Mouse (Mus musculus) splenic B cell, adult 2 months (primary cell): ENCODE results near the gene Fbxl14.
"Not testable (repeated sequence)": the region's sequence is repeated elsewhere in the genome, so short reads cannot be mapped to it uniquely, and the experiment has no call there.

Experiments used
- DNase-seq: peaks from one replicate; pipeline ENCODE4 v3.0.0-alpha.2; 2011; ENCODE audit warnings: low read depth, low spot score
- H3K27me3 ChIP-seq: 2 replicates; pipeline ENCODE4 v1.6.1; 2012; ENCODE audit warnings: mild to moderate bottlenecking, low read length, moderate library complexity, mixed read lengths; ENCODE audit not compliant: control insufficient read depth, poor library complexity, insufficient read depth, severe bottlenecking
- H3K36me3 ChIP-seq: 2 replicates; pipeline ENCODE4 v1.6.1; 2012; ENCODE audit warnings: mild to moderate bottlenecking, low read length, moderate library complexity, mixed read lengths; ENCODE audit not compliant: control insufficient read depth, poor library complexity, insufficient read depth, severe bottlenecking

Gene Fbxl14

DNA sequence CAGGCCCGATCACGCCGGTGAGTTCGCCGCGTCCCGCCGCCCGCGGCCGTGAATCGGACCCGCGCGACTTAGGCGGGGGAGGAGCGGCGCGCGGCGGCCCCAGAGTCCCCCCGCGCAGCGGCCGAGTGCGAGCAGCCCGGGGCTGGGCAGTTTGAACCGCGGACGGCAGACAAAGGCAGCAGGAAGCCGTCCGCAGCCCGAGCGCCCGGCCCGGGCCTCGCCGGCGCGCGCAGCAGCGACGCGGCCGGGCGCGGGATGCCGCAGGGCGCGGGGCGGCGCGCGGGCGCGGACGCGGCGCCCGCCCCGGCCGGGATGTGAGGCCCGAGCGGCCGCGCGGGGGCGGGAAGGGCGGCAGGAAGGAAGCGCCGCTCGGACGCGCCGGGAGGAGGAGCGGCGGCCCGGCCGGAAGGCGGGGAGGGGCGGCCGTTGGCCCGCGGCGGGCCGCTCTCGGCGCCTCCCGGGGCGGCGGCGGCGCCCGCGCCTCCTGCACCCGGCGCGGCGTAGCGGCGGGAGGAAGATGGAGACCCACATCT, at the start of gene Fbxl14:
TSS of gene Fbxl14 (plus strand) at position 326 of the 533 bp plus-strand sequence.
- Histone ChIP-seq H3K27me3 (no peaks in the 10 kb centered on the region), H3K36me3 (no peaks in the 10 kb centered on the region)
- DNase-seq, result peak; percentile 77

DNA sequence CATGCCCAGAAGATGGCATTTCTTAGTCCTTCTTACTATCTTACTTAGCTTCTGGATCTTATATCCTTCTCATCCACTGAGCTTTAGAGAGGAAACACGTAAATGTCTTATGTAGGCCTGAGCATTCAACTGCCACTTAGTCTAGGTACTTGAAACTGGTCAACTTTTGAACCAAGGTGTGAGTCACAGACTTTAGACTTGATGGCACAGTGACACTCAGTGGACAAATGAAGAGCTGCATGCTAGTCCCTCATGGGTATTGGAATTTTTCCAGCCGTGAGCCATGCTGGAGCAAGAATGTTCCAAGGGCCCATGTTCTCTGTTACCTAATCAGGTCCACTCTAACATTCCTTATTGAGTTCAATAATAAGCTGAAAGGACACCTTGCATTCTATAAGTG, 49.0 kb upstream of the Fbxl14 start:
- Histone ChIP-seq H3K27me3 (no peaks in the 10 kb centered on the region), H3K36me3 (no peaks in the 10 kb centered on the region)
- DNase-seq, result peak; percentile 52

DNA sequence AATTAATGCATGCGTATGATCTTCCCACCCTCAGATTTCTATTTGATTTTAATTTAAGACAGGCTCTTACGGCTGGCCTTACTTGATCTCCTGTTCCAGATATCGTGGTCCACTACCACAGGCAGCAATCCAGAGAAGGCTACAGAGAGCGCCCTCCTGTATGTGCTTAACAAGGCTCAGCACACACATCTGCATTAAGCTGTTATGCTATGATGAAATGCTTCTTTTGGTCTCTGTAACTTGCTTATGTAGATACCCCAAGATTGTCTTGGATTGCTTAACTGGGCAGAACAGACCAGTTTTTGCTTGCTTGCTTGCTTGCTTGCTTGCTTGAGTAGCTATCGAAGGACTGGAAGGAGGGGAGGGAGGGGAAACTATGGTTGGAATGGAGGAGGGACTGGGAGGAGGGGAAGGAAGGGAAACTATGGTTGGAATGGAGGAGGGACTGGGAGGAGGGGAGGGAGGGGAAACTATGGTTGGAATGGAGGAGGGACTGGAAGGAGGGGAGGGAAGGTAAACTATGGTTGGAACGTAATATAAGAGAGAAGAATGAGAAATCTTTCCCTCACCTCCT, 47.6 kb upstream of the Fbxl14 start:
- no peak for DNase-seq
- Histone ChIP-seq H3K27me3 (no peaks in the 10 kb centered on the region), H3K36me3 (no peaks in the 10 kb centered on the region)

DNA sequence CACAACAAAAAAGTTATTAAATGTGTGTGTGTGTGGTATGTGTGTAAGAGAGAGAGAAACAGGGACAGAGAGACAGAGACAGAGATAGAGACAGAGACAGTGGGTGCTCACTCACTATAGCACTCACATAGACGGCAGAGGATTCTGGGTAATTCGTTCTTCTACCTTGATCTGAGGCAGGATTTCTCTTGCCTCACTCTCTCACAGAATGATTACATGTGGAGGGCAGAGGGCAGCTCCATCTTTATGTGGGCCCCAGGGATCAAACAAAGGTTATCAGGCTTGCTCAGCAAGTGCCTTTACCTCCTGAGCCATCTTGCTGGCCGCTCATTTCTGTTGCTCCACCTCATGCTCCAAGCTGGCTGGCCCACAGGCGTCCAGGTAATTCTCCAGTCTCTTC, 45.1 kb upstream of the Fbxl14 start:
- Histone ChIP-seq H3K36me3 (no peaks in the 10 kb centered on the region), H3K27me3 (no peaks in the 10 kb centered on the region)
- no peak for DNase-seq

DNA sequence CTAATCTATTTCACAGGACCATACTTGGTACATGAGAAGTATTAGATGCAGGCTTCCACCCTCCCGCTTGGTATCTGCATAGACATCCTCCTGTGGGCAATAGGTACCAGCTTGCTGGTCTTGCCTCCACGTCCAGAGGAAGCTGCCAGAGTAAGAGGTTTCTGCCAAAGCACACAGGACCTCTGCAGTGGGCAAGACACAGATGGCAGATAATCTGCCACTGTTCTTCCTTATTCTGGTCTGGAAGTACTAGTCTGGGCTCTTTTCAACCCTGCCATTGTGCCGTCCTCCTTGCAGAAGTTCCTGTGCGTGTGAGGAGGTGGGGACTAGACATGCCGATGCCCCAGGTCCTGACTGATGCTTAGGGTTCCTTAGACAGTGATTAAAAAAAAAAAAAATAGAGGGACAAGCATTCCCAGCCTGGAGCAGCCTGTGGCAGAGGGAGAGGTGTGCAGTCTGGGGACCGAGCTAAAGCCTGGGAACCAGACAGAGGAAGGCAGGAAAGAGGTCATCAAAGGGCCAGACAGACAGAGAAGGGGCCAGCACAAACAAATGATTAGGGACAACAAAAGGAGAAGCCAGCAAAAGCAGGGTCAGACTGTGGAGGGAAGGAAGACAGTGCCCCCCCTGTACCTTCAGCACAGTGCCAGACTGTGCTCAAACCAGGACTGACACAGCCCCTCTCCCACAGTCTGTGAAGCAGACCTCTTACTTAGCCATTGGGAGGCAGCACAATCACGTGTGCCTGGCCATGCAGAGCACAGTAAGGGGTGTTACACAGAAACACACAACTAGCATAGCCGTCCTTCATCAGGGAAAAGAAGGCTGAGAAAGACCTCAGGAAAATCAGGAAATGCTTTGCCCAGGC, 41.3 kb upstream of the Fbxl14 start:
- no peak for DNase-seq
- H3K27me3 ChIP-seq, result no peaks in the 10 kb centered on the region
- no peaks in the 10 kb centered on the region for H3K36me3 ChIP-seq

DNA sequence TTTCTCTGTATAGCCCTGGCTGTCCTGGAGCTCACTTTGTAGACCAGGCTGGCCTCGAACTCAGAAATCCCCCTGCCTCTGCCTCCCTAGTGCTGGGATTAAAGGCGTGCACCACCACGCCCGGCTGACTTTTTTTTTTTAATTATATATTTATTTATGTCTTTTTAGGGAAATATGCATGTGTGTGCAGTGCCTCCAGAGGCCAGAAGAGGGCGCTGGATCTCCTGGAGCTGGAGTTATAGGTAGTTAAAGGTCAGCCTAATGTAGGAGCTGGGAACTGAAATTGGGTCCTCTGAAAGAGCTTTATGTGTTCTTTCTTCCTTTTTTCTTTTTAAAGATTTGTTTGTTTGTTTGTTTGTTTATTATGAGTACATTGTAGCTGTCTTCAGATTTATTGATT, 36.7 kb upstream of the Fbxl14 start:
- DNase-seq, result peak; percentile 40
- H3K27me3 ChIP-seq, H3K36me3 ChIP-seq: not testable (repeated sequence)

DNA sequence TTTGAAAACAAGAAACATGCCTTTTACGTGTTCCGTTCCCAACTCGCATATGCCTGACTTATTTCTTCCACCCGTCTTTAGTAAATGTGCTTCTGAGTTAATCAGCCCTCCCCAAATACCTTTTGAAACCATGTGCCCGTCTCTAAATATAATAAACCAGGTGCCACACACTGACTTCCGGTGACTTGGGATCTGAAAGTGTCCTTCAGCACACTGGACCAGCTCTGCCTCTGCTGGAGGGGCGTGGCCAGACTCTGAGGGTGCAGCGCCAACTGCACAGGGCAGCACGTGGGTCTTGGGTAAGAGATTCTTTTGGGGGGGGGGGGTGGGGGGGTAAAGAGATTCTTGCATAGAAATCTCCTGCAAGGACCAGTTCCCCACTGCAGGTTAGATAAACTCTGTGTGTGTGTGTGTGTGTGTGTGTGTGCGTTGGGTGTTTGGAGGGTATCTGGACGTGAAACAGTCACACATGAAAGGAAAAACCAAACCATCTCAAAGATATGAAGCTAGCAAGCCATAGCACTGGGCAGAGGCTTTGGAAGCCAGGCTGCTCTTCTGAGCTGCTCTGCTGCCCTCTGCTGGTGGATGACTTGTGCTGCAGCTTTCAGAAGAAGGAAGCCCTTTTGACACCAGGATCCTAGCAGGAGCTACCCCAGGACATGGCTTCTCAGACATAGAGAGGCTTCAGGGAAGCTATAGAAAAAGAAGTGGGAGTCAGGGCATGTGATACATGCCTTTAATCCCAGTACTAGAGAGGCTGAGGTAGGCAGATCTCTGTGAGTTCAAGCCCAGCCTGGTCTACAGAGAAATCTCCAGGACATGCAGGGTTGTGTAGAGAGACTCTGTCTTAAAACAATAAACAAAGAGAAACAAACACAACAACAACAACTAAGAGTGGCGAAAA, 35.5 kb upstream of the Fbxl14 start:
- no peaks in the 10 kb centered on the region for H3K27me3 ChIP-seq
- no peaks in the 10 kb centered on the region for H3K36me3 ChIP-seq
- peak; percentile 92 for DNase-seq

DNA sequence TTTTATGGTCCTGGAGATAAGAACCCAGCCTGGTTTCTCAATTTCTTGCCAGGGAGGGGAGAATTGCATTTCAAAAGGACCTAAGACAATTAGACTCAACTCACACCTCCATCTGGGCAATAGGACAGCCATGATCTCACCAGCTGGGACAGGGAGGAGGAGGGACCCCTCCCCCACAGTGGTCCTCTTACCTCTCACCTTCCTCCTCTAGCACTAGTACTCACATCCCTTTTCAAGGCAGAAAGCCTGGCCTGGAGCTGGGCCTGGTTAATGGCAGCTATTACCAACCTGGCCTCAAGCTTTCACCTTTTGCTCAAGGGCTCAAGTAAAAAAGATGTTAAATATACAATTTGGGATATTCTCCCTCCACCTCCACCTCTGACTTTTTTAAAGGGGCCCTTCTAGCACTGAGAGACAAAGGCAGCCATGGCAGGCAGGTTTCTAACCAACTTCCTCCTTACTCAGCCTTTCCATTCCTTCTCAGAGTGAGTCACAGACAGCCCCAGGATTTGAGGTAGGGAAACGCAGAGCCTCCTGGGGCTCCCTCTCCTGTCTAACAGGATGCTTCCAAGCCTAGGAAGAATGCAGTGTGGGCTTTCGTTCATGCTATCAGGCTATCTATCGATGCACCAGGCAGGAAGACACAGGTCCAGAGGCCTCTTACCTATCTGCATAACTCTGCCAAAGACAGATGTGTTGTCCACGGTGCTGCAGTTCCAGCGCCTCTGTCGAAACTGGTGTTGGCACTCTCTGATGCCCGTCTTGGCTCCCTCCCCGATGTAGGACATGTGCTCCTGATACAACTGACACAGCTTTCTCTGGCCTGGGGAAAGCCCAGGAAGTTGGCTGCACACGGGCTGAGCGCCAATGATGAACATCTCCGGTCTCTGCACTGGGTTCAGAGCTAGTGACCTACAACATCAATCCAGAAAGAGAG, 33.5 kb upstream of the Fbxl14 start:
- no peaks in the 10 kb centered on the region for H3K27me3 ChIP-seq
- no peak for DNase-seq
- H3K36me3 ChIP-seq, result no peaks in the 10 kb centered on the region

DNA sequence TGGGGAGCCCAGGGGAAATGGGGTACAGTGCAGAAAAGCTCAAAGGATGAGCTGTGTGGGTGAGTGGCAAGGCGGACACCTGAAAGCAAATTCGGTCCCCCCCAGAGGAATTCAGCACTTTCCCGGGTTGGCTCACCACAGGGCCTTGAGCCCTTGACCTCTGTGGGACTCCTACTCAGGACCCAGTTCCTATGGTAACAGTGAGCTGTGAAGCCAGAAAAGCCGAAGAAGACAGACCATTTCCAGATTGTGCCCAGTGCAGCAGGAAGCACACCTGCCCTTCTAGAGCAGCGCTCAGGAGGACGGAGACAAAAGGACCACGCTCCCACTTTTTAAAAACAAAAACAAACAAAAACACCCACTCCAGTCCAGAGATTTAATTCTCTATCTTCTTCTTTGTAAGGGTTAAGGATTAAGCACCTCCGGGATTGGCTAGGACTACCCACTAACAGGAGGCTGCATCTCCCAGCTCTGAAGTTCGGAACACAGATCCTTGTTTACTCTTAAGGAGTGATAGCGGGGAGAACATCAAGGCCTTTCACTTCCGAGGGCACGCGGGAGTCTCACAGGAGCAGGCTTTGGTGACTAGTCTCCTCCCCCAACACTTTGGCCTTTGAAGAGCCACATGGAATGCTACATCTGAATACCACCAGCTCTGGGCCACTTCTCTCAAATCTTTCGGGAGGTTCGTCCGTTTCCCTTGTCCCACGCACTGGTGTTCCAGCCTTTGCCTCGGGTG, 31.0 kb upstream of the Fbxl14 start:
- H3K27me3 ChIP-seq, result no peaks in the 10 kb centered on the region
- no peak for DNase-seq
- H3K36me3 ChIP-seq, result no peaks in the 10 kb centered on the region

DNA sequence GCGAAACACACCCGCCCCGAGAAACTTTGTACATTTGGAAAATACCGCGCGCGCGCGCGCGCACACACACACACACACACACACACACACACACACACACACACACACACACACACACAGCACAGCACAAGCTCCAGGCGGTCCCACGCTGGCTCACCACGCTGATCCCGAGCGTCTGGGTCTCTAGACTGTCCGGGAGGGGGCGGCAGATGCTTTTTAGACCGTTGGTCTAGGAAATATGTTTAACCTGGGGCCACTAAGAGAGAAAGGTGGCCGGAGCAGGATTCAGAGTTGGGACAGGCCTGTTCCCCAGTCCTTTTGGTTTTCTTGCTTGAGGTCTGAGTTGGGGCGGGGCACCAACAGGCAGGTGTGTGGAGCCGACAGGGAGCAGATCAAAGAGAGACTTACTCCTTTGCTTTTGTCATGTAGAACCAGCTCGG, 30.4 kb upstream of the Fbxl14 start:
- H3K27me3 ChIP-seq, result no peaks in the 10 kb centered on the region
- no peaks in the 10 kb centered on the region for H3K36me3 ChIP-seq
- peak; percentile 34 for DNase-seq

DNA sequence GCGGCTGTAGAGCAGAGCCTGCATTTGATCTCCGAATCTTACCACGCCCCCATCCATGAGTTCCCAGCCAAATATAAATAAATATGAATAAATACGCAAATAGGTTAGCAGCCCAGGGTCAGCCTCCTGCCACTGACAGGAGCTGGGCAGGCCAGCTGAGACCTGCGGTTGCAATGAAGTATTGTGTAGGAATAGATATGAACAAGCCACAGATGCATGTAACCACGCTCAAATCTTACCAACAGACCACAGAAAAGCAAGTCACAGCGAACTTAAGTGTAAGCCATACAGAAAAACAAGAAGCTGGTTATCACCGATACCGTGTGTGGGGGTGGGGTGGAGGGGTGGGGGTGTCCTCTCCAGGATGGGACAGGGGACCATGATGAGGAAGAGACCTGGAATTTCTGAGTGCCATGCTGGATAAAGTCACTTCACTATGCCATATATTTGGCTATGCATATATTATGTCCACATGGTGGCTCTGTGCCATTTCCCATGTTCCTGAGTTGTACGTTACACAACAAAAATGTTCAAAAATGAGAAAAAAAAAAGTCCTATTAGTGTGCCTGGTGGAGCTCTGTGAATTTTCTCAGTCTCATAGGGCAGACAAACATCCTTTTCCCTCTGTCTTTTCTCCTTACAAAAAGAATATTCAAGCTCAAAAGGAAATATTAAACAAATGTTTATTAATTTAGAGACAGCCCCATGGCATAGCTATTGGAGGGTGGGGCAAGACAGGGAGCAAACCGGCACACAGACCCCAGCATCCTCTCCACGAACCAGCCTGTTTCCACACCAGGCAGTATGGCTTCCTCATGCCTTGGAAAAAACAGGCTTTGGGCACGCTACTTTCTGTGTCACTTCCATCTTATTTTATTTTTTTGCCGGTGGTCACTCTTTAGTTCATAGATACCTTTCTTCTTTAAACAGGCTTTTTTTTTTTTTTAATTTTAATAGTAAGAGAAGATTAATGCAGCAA, 28.2 kb upstream of the Fbxl14 start:
- Histone ChIP-seq H3K36me3 (no peaks in the 10 kb centered on the region), H3K27me3 (no peaks in the 10 kb centered on the region)
- no peak for DNase-seq

DNA sequence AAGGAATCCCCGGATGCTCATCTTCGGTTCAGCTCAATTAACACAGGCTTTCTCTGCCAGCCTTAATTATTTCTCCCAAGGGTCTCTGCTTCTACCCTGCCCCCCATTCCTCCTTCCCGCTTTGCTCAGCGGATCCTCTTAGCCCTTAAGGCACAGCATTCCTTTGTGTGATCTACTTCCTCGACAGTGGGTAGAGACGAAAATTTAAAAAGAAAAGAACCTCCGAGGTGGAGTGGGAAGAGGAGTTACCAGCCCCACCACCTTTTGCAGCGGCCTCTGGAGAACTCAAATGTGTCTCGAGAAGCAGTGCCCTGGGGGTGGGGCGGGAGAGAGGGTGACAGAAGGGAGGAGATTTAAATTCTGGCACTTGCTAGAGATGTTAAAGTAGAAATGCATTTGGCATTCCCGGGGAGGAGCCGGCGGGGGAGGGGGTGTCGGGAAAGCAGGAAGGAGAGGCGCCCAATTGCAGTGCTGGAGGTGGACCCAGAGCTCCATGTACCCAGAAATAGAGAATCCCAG, 27.4 kb upstream of the Fbxl14 start:
- no peaks in the 10 kb centered on the region for H3K36me3 ChIP-seq
- no peak for DNase-seq
- no peaks in the 10 kb centered on the region for H3K27me3 ChIP-seq
